In the genomic region with DNA sequence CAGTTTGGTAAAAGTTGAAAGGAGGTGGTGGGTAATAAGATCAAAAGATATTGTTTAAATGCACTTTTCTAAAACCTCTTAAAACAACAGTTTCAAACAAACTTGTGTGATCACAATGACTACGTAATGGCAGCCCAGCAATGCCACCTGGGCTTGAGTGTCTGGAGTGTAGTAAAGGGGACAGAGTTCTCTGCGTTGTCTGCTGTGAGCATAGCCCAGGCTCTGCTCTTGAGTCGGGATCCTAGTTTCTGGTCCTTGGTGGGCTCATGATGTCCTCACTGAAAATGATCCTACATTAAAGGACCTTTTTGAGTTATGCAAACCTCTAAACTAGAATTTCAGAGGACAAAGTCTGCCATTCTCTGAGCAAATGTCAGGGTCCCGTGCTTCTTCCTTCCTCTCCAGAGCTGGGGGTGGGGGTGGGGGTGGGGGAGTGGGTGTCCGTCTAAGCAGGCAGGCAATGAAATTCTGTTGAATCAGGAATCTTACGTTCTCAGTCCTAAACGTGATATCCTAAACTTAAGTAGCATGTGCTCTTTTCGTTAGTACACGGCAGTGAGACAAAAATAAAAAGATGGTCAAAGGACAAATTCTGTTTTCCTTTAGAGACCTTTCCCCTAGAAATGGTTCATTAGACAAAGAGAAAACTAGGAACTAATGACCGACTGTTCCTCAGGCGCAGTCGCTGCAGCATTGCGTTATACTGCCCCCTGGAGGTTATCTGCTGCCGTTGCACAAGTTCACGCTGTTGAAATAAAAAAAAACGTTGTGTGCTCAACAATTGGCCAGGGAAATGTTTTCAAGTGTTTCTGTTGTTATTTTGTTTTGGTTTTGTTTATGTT, we compare ENCODE assay signal across 8 mouse cellular contexts. TPM values are rescaled to one million over a fixed set of nuclear protein-coding genes. Genes with fewer than 3 reads are reported as not detected.
DNase-seq lines count a peak whose midpoint lies in the region; ATAC-seq lines count a peak whose summit lies in the region.

No protein-coding gene starts in this region.

- peak; percentile 49 for DNase-seq in ovary, postnatal 14 days (ENCODE audit: low spot score)
- no peak for DNase-seq in ovary, adult 18-20 months (ENCODE audit: low spot score)
- DNase-seq in c-Kit-positive CD71-negative TER-119-negative erythroid progenitor cells, embryonic 14.5 days (ENCODE audit: low read depth): peak; percentile 53
- peak; percentile 76 for DNase-seq in forebrain, embryonic 11.5 days (ENCODE audit: low spot score)
- peak; percentile 39 to 57 for DNase-seq in layer of hippocampus, postnatal 36 days
- peak; percentile 67 for DNase-seq in right cerebral cortex, postnatal 4 days

- H3K4me1 ChIP-seq in forebrain, embryonic 11.5 days (replicated peaks; ENCODE audit: control insufficient read depth, insufficient read depth, low read length): 0 out of 2 replicates have a peak, but pooled peaks cover 1% of the 10 kb centered on the region
- peaks cover 4% of the 10 kb centered on the region; the same call in 1 of the 2 replicates for H3K4me1 ChIP-seq in hindbrain, embryonic 13.5 days (replicated peaks)

- H3K27ac ChIP-seq in forebrain, embryonic 11.5 days (ENCODE audit: low read depth, low read length): no peak overlapping the region
- no peak overlapping the region for H3K27ac ChIP-seq in hindbrain, embryonic 13.5 days

- 7% methylated on average over 16 of the region's 16 CpGs for WGBS in forebrain, embryonic 11.5 days
- 11% methylated on average over 16 of the region's 16 CpGs for WGBS in hindbrain, embryonic 13.5 days

- H3K9me3 ChIP-seq in forebrain, embryonic 11.5 days (ENCODE audit: control insufficient read depth, low read length): no peaks in the 10 kb centered on the region
- no peaks in the 10 kb centered on the region for H3K9me3 ChIP-seq in hindbrain, embryonic 13.5 days

- H3K4me2 ChIP-seq in forebrain, embryonic 11.5 days (ENCODE audit: low read depth, low read length, severe bottlenecking): peak overlapping the region; percentile 43
- H3K4me2 ChIP-seq in hindbrain, embryonic 13.5 days: peak overlapping the region; percentile 50

- peak; percentile 70 for ATAC-seq in forebrain, embryonic 11.5 days (replicated peaks; ENCODE audit: low FRiP score)
- ATAC-seq in hindbrain, embryonic 13.5 days (ENCODE audit: low FRiP score): peak; percentile 79
- peak; percentile 82 for ATAC-seq in megakaryocyte, adult 5-6 weeks (ENCODE audit: poor library complexity, severe bottlenecking)

- no peaks in the 10 kb centered on the region for H3K36me3 ChIP-seq in forebrain, embryonic 11.5 days (ENCODE audit: control insufficient read depth, insufficient read depth, low read length)
- H3K36me3 ChIP-seq in hindbrain, embryonic 13.5 days: no peaks in the 10 kb centered on the region

- H3K4me3 ChIP-seq in forebrain, embryonic 11.5 days (ENCODE audit: low read depth, low read length): peak overlapping the region; percentile 14; the same call in 1 of the 2 replicates
- peak overlapping the region; percentile 31 for H3K4me3 ChIP-seq in hindbrain, embryonic 13.5 days

- H3K27me3 ChIP-seq in forebrain, embryonic 11.5 days (ENCODE audit: control insufficient read depth, insufficient read depth, low read length): no peaks in the 10 kb centered on the region
- H3K27me3 ChIP-seq in hindbrain, embryonic 13.5 days: no peaks in the 10 kb centered on the region

- peak overlapping the region; percentile 20; the same call in 1 of the 2 replicates for H3K9ac ChIP-seq in forebrain, embryonic 11.5 days (ENCODE audit: low read length)
- no peak overlapping the region for H3K9ac ChIP-seq in hindbrain, embryonic 13.5 days

RNA-seq across cellular contexts. Expression of a gene that starts 24.5 kb away (rescaled TPM):
- polyA plus RNA-seq in forebrain, embryonic 11.5 days (2014; fragmentation: Nextera tagmentation; extraction: Ambion mirVana): 13.0 and 15.0 TPM in 2 replicates
- 46.1 and 47.1 TPM in 2 replicates for polyA plus RNA-seq in hindbrain, embryonic 13.5 days (2015; fragmentation: Nextera tagmentation; extraction: Ambion mirVana)
- 10 to 100 TPM; 74.1 to 80.9 TPM for total RNA-seq in layer of hippocampus, postnatal 36 days (2021)
- 0.16 TPM in 1 of 2 replicates, not detected in the other for total RNA-seq in megakaryocyte, adult 5-6 weeks (2015)
- total RNA-seq in megakaryocyte, adult 5-6 weeks (2017): not detected in 2 replicates

Comparison
In these comparisons a context has a peak if more than half of its experiments do, and no peak if none do; other contexts are left out.
1. RNA of a gene that starts 24.5 kb away (total RNA-seq): 74.1 to 80.9 TPM in layer of hippocampus, postnatal 36 days; 0.16 TPM in megakaryocyte, adult 5-6 weeks; every median in the first group is over 10 times any median in the second.
2. Peak in every context shown above with its lines, with median percentiles within 50 percentile points of each other: ATAC-seq.